Mouse (Mus musculus) urinary bladder, adult 2 months (tissue): ENCODE measurements around the gene Fabp1. TPM values are rescaled to one million over a fixed set of nuclear protein-coding genes. Genes with fewer than 3 reads are reported as not detected.

Source experiments
- DNase-seq: peaks from one replicate; pipeline ENCODE4 v3.0.0; 2022; ENCODE audit warnings: low spot score
- polyA plus RNA-seq: library from polyadenylated mRNA; depleted of rRNA; stranded (reverse); fragments of >200 nt; gene quantifications from 2 replicates; pipeline ENCODE4 v1.2.3, GENCODE M21; 2012; rRNA removed

Gene Fabp1
- polyA plus RNA-seq, result 0.37 and 0.78 TPM in 2 replicates

GRCm38 (mm10) chr6:71199612-71200011, at the start of gene Fabp1:
Fabp1 (plus strand) TSS chr6:71199827.
- no peak for DNase-seq

- no peak for DNase-seq
Measured at GRCm38 (mm10) chr6:71151098-71151497, 48.5 kb upstream of the Fabp1 start.

GRCm38 (mm10) chr6:71153486-71153885, 46.1 kb upstream of the Fabp1 start:
- DNase-seq, result no peak

- DNase-seq, result no peak
Measured at GRCm38 (mm10) chr6:71154861-71155260, 44.8 kb upstream of the Fabp1 start.

GRCm38 (mm10) chr6:71156674-71157326, 42.8 kb upstream of the Fabp1 start:
- DNase-seq, result no peak

DNA sequence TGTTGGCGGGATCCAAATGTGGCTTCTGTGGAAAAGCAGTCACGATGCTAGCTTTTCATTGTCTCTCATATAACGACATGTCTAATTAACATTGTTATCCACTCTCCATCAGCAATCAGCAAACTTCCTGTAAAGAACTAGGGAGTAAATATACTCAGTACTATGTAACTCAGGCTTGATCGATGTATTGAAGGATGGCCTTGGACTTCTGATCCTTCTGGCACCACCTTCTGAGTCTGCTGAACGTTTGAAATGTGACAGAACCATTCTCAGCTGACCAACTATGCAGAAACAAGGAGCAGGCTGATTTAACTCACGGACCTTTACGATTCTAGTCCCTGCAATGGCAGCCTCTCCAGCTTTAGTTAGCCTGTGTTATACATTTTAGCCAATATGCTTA, 38.3 kb upstream of the Fabp1 start:
- DNase-seq, result no peak

GRCm38 (mm10) chr6:71162269-71162668, 37.4 kb upstream of the Fabp1 start:
- DNase-seq, result no peak

DNA sequence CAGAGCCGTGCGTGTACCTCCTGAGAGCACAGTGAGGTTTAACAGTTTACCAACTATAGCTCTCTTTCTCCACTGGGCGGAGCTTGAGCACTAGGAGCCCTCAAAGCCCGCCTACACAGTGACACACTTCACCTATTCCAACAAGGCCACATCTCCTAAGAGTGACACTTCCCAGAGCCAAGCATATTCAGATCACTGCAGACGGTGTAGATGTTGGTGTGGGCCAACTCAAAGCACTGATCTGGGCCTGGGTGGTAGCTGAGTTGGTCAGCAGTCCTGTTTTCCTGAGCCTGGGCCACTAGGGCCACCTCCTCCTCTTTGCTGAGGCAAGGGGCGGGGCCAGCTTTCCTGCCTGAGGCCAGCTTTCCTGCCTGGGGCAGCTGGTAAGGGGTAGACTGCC, 35.2 kb upstream of the Fabp1 start:
- DNase-seq, result no peak

GRCm38 (mm10) chr6:71166551-71167169, 33.0 kb upstream of the Fabp1 start:
- DNase-seq, result no peak

DNA sequence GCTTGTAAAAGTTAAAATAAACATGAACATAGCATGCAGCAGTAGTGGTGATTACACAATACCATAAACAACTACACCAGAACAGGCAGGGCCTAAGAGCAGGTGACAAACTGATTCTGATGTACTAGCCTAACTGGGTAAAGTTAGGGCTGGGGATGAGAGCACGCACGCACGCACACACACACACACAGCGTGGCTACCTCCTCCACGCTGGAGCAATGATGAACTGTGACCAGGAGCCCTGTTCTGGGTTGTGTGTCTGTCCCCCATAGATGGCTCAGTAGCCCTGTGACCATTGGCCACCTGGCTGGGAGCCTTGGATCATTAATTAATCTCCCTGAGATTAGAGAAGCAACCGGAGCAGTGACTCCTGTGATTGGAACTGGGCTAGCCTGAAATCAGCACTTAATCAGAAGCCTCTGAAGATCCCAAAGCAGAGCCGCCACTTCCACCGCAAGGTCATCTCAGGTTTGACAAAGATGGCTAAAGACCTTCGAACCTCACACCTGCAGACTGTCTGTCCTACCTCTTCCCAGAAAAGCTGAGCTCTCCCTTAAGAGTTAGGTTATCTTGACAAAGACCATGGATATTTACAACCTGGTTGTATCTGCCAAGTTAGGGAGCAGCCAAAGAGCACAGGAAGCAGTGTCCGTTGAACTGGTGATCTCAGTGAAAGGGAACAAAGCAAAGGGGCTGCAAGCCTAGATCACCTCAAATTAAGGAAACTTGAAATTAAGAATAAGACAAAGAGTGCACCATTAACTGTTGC, 26.6 kb upstream of the Fabp1 start:
- no peak for DNase-seq

DNA sequence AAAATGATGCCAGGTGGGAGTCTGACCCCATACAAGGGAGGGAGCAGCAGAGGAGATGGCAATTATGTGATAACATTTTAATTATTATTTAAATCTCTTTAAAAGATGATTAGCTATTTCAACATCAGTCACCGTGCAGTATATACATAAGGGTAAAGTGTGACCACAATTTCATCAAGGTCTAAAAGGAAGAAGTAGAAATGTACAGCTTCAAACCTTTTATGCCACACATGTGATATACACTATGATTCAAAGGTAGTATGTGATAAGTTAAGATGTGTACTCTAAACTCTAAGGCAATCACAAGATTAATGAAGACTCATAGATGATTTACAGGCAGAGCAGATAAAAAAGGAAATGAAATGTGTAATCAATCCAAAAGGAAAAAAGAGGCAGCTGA, 19.0 kb upstream of the Fabp1 start:
- DNase-seq, result no peak

GRCm38 (mm10) chr6:71184941-71185604, 14.6 kb upstream of the Fabp1 start:
- no peak for DNase-seq

DNA sequence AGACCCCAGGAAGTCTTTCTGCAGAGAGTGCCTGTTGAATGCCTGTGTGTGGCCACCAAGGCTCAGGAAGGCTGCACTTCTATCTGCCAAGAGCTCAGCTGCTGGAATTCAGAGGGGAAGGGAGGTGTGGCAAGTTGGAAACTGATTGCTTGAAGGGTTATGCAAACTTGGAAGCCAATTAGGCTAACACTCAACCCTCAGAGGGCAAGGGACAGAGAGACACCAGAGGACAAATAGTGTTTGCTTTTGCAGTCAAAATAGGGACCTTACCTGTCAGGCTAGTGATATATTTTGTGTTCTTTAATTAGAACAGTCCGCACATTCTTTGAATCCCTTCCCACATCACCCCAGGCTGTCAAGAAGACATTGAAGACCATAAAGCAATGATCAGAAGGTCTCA, 10.0 kb upstream of the Fabp1 start:
- no peak for DNase-seq

DNA sequence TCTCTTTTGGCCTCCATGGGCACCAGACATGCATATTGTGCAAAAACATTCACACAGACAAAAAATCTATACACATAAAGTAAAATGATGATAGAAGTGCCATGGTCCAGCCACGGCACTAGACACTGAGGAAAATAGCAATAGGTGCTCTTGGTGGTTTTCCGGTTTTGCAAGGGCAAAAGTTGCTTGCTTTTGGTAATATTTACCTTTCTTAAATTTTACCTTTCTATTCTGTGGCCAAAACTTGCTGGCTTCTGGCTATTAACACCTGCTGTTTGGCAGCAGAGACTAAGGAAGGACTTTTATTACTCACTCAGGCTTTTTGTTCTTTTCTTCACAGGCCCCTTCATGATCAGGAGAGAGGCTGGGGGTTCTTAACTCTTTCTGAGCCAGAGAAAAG, 9.1 kb upstream of the Fabp1 start:
- no peak for DNase-seq

GRCm38 (mm10) chr6:71193151-71193740, 6.4 kb upstream of the Fabp1 start:
- DNase-seq, result no peak

DNA sequence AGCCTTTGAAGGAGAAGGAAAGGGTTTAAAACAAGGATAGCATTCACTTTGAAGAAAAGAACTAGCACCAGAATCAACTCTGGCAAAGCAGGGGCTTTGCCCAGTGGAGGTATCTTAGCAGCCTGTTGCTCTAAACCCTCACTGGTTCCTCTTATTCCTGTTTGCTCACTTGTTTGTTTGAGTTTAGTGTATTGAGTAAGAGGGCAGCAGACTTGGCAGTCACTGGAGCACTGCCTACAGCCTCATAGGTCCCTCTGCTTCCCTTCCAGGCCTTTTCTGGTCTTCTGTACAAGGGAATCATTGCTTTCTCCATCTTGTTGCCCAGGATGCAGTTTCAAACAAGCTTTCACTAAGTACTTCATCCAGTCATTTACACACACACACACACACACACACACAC, 3.5 kb upstream of the Fabp1 start:
- no peak for DNase-seq

DNA sequence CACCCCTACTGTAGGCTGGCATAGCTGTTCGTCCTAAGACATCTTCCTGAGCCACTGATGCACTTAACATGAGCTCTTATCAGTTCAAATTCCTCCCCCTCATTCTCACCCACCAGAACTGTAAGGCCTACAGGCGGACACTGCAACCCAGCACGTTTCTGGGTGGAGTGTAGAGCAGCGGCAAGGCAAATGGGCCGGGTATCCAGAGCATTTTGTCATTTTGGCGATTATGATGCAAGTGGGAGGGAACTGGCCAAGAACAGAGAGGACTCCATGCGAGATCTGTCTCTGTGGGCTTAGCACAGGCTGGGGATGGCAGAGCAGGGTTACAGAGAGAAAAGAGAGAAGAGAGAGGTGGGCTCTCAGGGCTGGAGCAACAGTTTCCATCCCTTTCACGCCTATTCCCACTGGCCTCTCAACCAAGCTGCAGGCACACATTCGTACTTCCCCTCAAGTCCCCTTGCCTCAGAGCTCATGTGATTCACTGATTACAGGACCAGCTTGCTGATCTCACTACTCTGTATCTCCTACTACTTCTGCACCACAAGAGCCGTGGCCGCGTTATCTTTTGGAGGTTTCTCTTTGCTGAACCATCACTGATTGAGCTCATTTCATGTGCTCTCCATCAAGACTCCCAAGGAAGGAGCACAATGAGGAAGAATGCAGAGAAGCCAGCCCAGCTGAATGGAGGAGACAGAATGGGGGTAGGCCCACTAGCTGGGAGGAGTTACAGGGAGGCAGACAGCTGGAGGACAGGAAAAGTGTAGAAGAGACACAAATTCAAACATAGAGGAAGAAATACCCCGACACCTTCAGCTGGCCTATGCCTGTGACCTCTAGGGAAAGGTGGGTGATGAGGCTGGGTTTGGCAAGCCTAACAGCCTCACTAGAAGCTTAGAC, 1.7 kb upstream of the Fabp1 start:
- no peak for DNase-seq

DNA sequence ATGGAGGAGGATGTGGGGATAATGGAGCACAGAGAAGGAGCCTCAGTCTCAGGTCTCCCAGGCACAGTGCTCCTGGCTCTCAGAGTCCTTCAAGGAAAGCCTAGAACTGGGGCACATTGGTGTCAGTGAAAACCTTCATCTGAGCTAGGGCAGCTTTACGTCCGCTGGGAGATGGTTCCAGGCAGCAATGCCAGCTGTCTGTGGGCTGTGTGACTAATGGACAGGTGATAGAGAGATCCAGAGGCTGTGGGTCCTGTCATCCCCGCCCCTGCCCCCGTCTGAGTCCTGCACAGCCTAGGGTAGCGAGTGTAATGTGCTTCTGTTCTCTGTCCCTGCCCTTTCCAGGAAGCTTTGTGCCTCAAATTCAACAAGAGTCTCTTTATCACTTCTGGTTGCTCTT, 2.3 kb downstream of the Fabp1 start:
- no peak for DNase-seq

DNA sequence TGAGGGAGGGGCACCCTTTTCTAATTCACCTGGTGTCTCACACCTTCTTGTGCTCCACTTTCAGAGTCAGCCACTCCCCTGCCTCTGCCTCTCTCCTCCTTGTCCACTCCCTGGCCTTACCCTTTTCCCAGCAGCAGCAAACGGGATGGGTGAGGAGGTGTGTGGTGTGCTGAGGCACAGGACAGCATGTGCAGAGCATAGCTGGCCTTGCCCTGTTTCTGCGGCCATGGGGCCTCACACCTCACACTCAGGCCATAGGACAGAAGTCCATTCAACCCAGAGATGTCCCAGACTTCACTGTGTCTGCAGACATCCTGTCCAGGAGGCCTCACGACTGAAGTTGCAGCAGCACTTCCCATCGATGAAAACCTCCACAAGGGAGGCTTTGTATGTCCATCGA, 4.0 kb downstream of the Fabp1 start:
- no peak for DNase-seq

DNA sequence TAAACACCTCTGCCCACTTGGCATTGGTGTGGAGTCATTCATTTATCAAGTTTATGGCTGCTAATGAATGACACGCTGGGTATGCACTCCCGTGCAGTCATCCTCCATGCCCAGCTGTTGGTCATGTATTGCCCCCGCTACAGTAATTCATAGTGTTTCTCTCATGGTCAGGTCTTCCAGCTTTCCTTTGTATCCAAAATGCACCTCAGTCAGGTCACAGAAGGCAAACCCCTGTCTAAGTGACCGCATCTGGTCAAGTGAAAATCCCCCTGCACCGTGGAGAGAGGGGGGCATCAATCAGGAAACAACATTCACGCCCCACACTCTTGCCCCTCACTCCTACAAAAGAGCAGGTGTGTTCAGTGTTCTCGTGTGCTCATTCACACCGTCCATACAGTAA, 4.5 kb downstream of the Fabp1 start:
- DNase-seq, result no peak

- DNase-seq, result no peak
Measured at GRCm38 (mm10) chr6:71208691-71209090, 9.1 kb downstream of the Fabp1 start.
